8 mouse cellular contexts compared by ENCODE assay signal in genomic region chr13:51100233-51101015, GRCm38 (mm10). TPM values are rescaled to one million over a fixed set of nuclear protein-coding genes. Genes with fewer than 3 reads are reported as not detected.
A peak's percentile ranks its signal among the peaks of the same experiment; 100 is the strongest.
DNase-seq lines count a peak whose midpoint lies in the region; ATAC-seq lines count a peak whose summit lies in the region.

Gene Spin1, plus strand, starts transcription at chr13:51100880.

- peak within 1 kb of the TSS; percentile 98 for H3K9ac ChIP-seq in intestine, embryonic 14.5 days (ENCODE audit: low read length)

- peak; percentile 74 for DNase-seq in adipocyte (ENCODE audit: low spot score)
- DNase-seq in embryo, embryonic 10 days (ENCODE audit: low spot score) = peak; percentile 72
- peak; percentile 75 for DNase-seq in gastrocnemius, postnatal 25 days
- DNase-seq in intestine, embryonic 14.5 days (ENCODE audit: low spot score) = peak; percentile 93
- peak; percentile 71 to 88 for DNase-seq in left cerebral cortex, postnatal 10 days (ENCODE audit: extremely low spot score in 1 of 2, low spot score in 2 of 2)
- peak; percentile 86 to 87 for DNase-seq in right cerebral cortex, postnatal 10 days (ENCODE audit: low spot score in 2 of 2)
- peak; percentile 83 for DNase-seq in urinary bladder, postnatal 14 days (ENCODE audit: low spot score)

- H3K9me3 ChIP-seq in intestine, embryonic 14.5 days (ENCODE audit: control insufficient read depth, low read length) = 0 out of 2 replicates have a peak, but pooled peaks cover 4% of the 10 kb centered on the region

- 0 out of 2 replicates have a peak, but pooled peaks cover 2% of the 10 kb centered on the region for H3K4me1 ChIP-seq in intestine, embryonic 14.5 days (replicated peaks; ENCODE audit: control insufficient read depth, insufficient read depth, low read length)

- H3K4me3 ChIP-seq in intestine, embryonic 14.5 days (ENCODE audit: low read depth, low read length) = peak within 1 kb of the TSS; percentile 77

- no peaks in the 10 kb centered on the region for H3K36me3 ChIP-seq in intestine, embryonic 14.5 days (ENCODE audit: control insufficient read depth, insufficient read depth, low read length)

- peak within 1 kb of the TSS; percentile 95 for H3K4me2 ChIP-seq in intestine, embryonic 14.5 days (ENCODE audit: low read length)

- no peaks in the 10 kb centered on the region for H3K27me3 ChIP-seq in intestine, embryonic 14.5 days (replicated peaks; ENCODE audit: control insufficient read depth, insufficient read depth, low read length)

- peak within 1 kb of the TSS; percentile 95 for H3K27ac ChIP-seq in intestine, embryonic 14.5 days (ENCODE audit: low read depth)

- 1% methylated on average over 59 of the region's 85 CpGs for WGBS in intestine, embryonic 14.5 days

- ATAC-seq in intestine, embryonic 14.5 days (replicated peaks; ENCODE audit: low FRiP score, low TSS enrichment, low read depth) = peak; percentile 91
- ATAC-seq in megakaryocyte progenitor cell, adult 5-6 weeks (replicated peaks; ENCODE audit: poor library complexity) = peak; percentile 45

- intact Hi-C loops in left cerebral cortex, postnatal 10 days (cut with DNase I) = loop anchor here (5.0 to 10.0 kb wide), 3 partner anchors 72 to 314 kb away; partner anchors contain the start of gene Nxnl2

RNA-seq across cellular contexts. Expression of gene Spin1, which starts in this region (rescaled TPM):
- 10 to 100 TPM; 11.3 to 13.0 TPM for total RNA-seq in gastrocnemius, postnatal 25 days (2021)
- 97.3 and 108 TPM in 2 replicates for polyA plus RNA-seq in intestine, embryonic 14.5 days (2014; fragmentation: Nextera tagmentation; extraction: Ambion mirVana)
- 100 to 1,000 TPM; 204 to 217 TPM for total RNA-seq in left cerebral cortex, postnatal 10 days (2021)
- total RNA-seq in megakaryocyte progenitor cell, adult 5-6 weeks (2015) = 39.3 and 40.0 TPM in 2 replicates
- total RNA-seq in megakaryocyte progenitor cell, adult 5-6 weeks (2017) = 40.1 and 47.5 TPM in 2 replicates

Comparison
In these comparisons a context has a peak if more than half of its experiments do, and no peak if none do; other contexts are left out.
1. Peak in every context shown above with its lines: DNase-seq, ATAC-seq, H3K4me3 ChIP-seq and H3K27ac ChIP-seq.
2. RNA of gene Spin1 (total RNA-seq): 204 to 217 TPM in left cerebral cortex, postnatal 10 days; 39.3 to 47.5 TPM in megakaryocyte progenitor cell, adult 5-6 weeks and 11.3 to 13.0 TPM in gastrocnemius, postnatal 25 days; every median in the first group is over 4 times any median in the second.